Mouse (Mus musculus): ENCODE data around the gene Plekhg1. TPM values are rescaled to one million over a fixed set of nuclear protein-coding genes. Genes with fewer than 3 reads are reported as not detected.

The Plekhg1 gene
- polyA plus RNA-seq, 1 experiment from 2014 or later = 12.4 TPM

DNA sequence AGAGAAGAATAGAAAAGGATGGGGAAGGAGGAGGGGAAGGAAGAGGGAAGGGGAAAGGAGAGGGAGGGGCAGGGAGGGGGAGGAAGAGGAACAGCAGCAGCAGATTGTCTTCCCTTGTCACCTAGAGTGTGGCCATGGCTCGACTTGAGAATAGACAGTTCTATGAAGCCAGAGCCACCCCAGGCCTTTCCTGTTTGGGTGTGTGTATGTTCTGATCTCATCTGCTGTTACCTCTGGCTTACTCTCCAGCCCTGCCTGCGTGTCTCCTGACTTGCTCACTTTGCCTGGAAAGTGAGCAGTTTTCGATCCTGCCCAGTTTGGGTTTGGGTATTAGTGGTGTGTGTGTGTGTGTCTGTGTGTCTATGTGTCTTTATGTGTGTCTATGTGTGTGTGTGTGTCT, 23.0 kb downstream of the Plekhg1 start:
- no peak overlapping the region for H3K4me3 ChIP-seq (ENCODE audit: low read depth, low read length)
- no peak overlapping the region for H3K4me2 ChIP-seq
- ATAC-seq (ENCODE audit: insufficient read depth) = no peak
- H3K9ac ChIP-seq = no peak overlapping the region
- H3K9me3 ChIP-seq (ENCODE audit: low read depth, low read length) = no peaks in the 10 kb centered on the region
- peak; percentile 29 for DNase-seq
- H3K4me1 ChIP-seq (ENCODE audit: insufficient read depth) = no peaks in the 10 kb centered on the region
- H3K36me3 ChIP-seq (ENCODE audit: insufficient read depth) = no peaks in the 10 kb centered on the region
- no peaks in the 10 kb centered on the region for H3K27me3 ChIP-seq (ENCODE audit: insufficient read depth, low read length)
- no peak overlapping the region for H3K27ac ChIP-seq (ENCODE audit: low read depth)
- TF ChIP-seq CTCF (IDR thresholded peaks at IDR 0.05; ENCODE audit: low read depth) = no peak
- WGBS = 53% methylated on average over 3 of the region's 3 CpGs

DNA sequence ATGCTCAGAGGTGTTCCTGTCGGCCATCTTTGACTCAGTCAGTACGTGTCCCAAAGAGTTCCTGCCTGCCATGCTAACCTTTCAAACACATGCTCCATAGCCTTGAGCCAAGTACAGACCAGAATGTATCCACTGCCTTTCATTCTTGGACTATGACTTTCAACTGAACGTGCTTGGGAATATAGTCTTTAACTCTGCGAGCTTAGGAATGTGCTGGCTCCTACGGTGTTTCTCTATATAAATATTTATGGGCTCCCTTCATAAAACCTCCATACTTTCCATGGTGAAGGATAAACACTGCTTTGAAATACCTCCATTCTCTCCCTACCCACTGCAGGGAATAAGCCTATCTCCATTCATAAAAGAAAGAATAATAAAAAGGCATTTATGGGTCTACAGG, 29.0 kb downstream of the Plekhg1 start:
- no peaks in the 10 kb centered on the region for H3K27me3 ChIP-seq (ENCODE audit: insufficient read depth, low read length)
- no peak for TF ChIP-seq CTCF (IDR thresholded peaks at IDR 0.05; ENCODE audit: low read depth)
- no peaks in the 10 kb centered on the region for H3K9me3 ChIP-seq (ENCODE audit: low read depth, low read length)
- no peaks in the 10 kb centered on the region for H3K36me3 ChIP-seq (ENCODE audit: insufficient read depth)
- no peak for ATAC-seq (ENCODE audit: insufficient read depth)
- no peak overlapping the region for H3K27ac ChIP-seq (ENCODE audit: low read depth)
- no peak overlapping the region for H3K4me2 ChIP-seq
- DNase-seq = peak; percentile 5
- H3K4me1 ChIP-seq (ENCODE audit: insufficient read depth) = 0 out of 2 replicates have a peak, but pooled peaks cover 1% of the 10 kb centered on the region
- WGBS = 55% methylated on average over 5 of the region's 5 CpGs
- no peak overlapping the region for H3K9ac ChIP-seq
- H3K4me3 ChIP-seq (ENCODE audit: low read depth, low read length) = no peak overlapping the region

DNA sequence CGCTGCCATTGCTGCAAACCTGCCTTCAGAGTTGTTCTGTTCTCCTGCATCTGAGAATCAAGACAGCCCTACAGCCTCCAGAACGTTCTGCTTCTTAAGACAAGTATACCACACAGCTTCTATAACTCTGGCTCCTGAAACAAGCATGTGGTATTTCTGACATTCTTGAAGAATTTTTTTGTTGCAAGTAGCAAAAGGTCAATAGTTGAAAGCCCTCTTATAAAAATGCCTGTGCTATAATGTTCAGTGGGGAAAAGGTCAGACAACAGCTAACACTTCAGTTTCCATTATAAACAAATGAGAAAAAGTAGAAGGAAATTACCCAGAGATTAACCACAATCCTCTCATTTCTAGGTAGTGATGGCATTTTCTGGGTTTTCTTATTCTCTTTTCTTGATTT, 34.2 kb downstream of the Plekhg1 start:
- WGBS = 55% methylated on average over 2 of the region's 2 CpGs
- Histone ChIP-seq H3K27ac (ENCODE audit: low read depth) (no peak overlapping the region), H3K4me1 (ENCODE audit: insufficient read depth) (0 out of 2 replicates have a peak, but pooled peaks cover 3% of the 10 kb centered on the region), H3K9ac (no peak overlapping the region), H3K4me2 (no peak overlapping the region), H3K9me3 (ENCODE audit: low read depth, low read length) (no peaks in the 10 kb centered on the region), H3K4me3 (ENCODE audit: low read depth, low read length) (no peak overlapping the region), H3K36me3 (ENCODE audit: insufficient read depth) (no peaks in the 10 kb centered on the region), H3K27me3 (ENCODE audit: insufficient read depth, low read length) (no peaks in the 10 kb centered on the region)
- no peak for TF ChIP-seq CTCF (IDR thresholded peaks at IDR 0.05; ENCODE audit: low read depth)
- ATAC-seq (ENCODE audit: insufficient read depth) (no peak), DNase-seq (no peak)

DNA sequence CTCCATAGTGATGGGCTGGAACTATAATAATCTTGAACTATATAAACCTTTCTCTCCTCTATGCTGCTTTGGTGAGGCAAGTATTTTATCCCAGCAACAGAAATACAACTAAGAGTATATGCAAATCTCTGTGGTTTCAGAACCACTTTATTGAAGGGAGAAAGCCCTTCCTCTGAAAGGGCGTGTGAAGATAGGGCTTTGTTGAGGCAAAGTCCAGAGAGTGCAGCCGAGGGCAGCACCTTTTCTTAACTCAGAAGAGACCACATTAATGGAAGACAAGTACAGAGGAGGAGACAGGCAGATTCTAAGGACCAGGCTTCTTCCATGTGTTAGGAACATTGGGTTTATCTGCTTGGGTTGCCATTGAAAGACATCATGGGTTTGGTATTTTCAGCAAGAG, 36.6 kb downstream of the Plekhg1 start:
- no peak for DNase-seq

DNA sequence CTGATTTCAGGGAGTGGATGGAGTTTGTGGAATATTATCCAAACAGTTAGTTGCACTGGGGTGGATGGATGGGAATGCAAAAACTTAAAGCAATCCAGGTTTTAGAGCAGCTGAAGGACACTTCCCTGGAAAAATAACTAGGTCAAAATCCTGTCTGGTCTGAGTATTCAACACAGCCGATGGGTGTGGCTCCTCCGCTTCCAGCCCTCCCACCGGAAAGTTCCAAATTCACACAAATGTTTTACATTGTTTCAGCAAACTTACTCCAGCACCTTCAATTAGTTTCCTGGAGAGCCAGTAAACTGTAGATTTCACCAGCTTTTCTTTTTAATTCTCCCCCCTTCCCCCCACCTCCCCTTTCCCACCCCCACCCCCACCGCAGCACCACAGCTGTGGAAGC, 45.2 kb downstream of the Plekhg1 start:
- no peak for TF ChIP-seq CTCF (IDR thresholded peaks at IDR 0.05; ENCODE audit: low read depth)
- Histone ChIP-seq H3K4me1 (ENCODE audit: insufficient read depth) (no peaks in the 10 kb centered on the region), H3K4me2 (no peak overlapping the region), H3K27ac (ENCODE audit: low read depth) (no peak overlapping the region), H3K4me3 (ENCODE audit: low read depth, low read length) (no peak overlapping the region), H3K9ac (no peak overlapping the region), H3K9me3 (ENCODE audit: low read depth, low read length) (no peaks in the 10 kb centered on the region), H3K27me3 (ENCODE audit: insufficient read depth, low read length) (no peaks in the 10 kb centered on the region), H3K36me3 (ENCODE audit: insufficient read depth) (no peaks in the 10 kb centered on the region)
- DNase-seq (no peak), ATAC-seq (ENCODE audit: insufficient read depth) (no peak)
- 78% methylated on average over 4 of the region's 4 CpGs for WGBS

More for the DNA sequence above, 36.6 kb downstream of the Plekhg1 start:
- no peak for ATAC-seq (ENCODE audit: insufficient read depth)
- Histone ChIP-seq H3K4me3 (ENCODE audit: low read depth, low read length) (no peak overlapping the region), H3K4me2 (no peak overlapping the region), H3K9me3 (ENCODE audit: low read depth, low read length) (no peaks in the 10 kb centered on the region), H3K27me3 (ENCODE audit: insufficient read depth, low read length) (no peaks in the 10 kb centered on the region), H3K9ac (no peak overlapping the region), H3K36me3 (ENCODE audit: insufficient read depth) (no peaks in the 10 kb centered on the region), H3K27ac (ENCODE audit: low read depth) (no peak overlapping the region), H3K4me1 (ENCODE audit: insufficient read depth) (0 out of 2 replicates have a peak, but pooled peaks cover 3% of the 10 kb centered on the region)
- 84% methylated on average over 2 of the region's 2 CpGs for WGBS
- no peak for TF ChIP-seq CTCF (IDR thresholded peaks at IDR 0.05; ENCODE audit: low read depth)

DNA sequence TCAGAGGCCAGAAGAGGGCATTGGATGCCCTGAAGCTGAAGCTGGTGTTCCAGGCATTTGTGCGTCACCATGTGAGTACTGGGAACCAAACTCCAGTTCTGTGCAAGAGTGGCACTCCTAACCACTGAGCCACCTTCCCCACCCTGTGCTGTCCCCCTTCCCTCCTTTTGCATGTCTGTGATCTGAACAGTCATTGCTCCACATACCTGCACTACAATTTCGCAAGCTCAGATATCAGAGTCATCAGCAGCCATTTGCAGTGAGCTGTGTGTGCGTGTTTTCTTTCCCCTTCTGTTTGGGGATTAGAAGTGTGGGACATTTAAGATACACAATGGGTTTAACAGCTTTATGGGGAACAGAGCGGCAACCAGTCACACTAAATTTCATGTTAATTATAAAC, 46.4 kb downstream of the Plekhg1 start:
- ATAC-seq (ENCODE audit: insufficient read depth) (no peak), DNase-seq (no peak)
- Histone ChIP-seq H3K27ac (ENCODE audit: low read depth) (no peak overlapping the region), H3K4me2 (no peak overlapping the region), H3K4me1 (ENCODE audit: insufficient read depth) (no peaks in the 10 kb centered on the region), H3K36me3 (ENCODE audit: insufficient read depth) (no peaks in the 10 kb centered on the region), H3K27me3 (ENCODE audit: insufficient read depth, low read length) (no peaks in the 10 kb centered on the region), H3K4me3 (ENCODE audit: low read depth, low read length) (no peak overlapping the region), H3K9me3 (ENCODE audit: low read depth, low read length) (no peaks in the 10 kb centered on the region), H3K9ac (no peak overlapping the region)
- 77% methylated on average over 4 of the region's 4 CpGs for WGBS
- TF ChIP-seq CTCF (IDR thresholded peaks at IDR 0.05; ENCODE audit: low read depth) = no peak

DNA sequence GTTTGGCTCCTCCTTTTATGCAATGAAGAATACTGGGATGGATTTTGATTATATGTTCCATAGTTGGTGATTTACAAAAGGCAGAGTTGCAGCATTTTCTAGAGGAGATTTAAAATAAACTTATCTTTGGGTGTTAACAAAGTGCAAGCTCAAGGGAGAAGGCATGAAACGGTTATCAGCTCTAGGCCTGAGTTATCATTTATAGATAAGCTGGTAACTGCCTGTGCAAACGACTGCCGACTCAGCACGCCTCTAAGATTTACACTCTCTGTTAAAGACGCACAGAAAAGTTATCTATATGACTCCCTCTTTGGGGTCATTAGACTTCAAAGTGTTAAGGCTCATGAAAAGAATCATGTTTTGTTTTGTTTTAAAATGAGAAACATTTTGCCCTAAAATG, 46.8 kb downstream of the Plekhg1 start:
- TF ChIP-seq CTCF (IDR thresholded peaks at IDR 0.05; ENCODE audit: low read depth) = no peak
- no peak for DNase-seq
- Histone ChIP-seq H3K9ac (no peak overlapping the region), H3K4me1 (ENCODE audit: insufficient read depth) (no peaks in the 10 kb centered on the region), H3K36me3 (ENCODE audit: insufficient read depth) (no peaks in the 10 kb centered on the region), H3K27ac (ENCODE audit: low read depth) (no peak overlapping the region), H3K4me2 (no peak overlapping the region), H3K27me3 (ENCODE audit: insufficient read depth, low read length) (no peaks in the 10 kb centered on the region), H3K9me3 (ENCODE audit: low read depth, low read length) (no peaks in the 10 kb centered on the region), H3K4me3 (ENCODE audit: low read depth, low read length) (no peak overlapping the region)
- WGBS = 19% methylated on average over 5 of the region's 5 CpGs
- no peak for ATAC-seq (ENCODE audit: insufficient read depth)

DNA sequence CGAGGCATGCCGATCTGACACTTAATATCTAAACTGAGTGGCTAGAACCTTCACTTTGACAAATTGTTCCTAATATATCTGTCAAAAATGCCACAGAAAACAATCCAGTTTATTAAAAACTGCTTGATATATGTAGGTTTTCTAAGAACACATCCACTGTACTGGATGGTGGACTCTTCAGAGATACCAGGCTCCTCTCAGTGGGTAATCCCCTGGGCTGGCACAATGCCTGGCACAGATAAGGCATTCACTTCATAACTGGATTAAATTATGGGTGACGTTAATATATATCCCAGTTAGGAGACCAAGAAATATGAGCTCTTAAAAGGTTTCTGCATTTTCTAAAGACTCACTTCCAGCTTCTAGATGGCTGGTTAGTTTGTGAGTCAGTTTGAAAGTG, 53.7 kb downstream of the Plekhg1 start:
- no peak overlapping the region for H3K9ac ChIP-seq
- 49% methylated on average over 3 of the region's 3 CpGs for WGBS
- no peak for DNase-seq
- no peak for ATAC-seq (ENCODE audit: insufficient read depth)
- no peak overlapping the region for H3K27ac ChIP-seq (ENCODE audit: low read depth)
- no peak for TF ChIP-seq CTCF (IDR thresholded peaks at IDR 0.05; ENCODE audit: low read depth)
- H3K4me1 ChIP-seq (ENCODE audit: insufficient read depth) = no peaks in the 10 kb centered on the region
- H3K9me3 ChIP-seq (ENCODE audit: low read depth, low read length) = no peaks in the 10 kb centered on the region
- no peak overlapping the region for H3K4me2 ChIP-seq
- H3K27me3 ChIP-seq (ENCODE audit: insufficient read depth, low read length) = no peaks in the 10 kb centered on the region
- no peaks in the 10 kb centered on the region for H3K36me3 ChIP-seq (ENCODE audit: insufficient read depth)
- no peak overlapping the region for H3K4me3 ChIP-seq (ENCODE audit: low read depth, low read length)

Data from lung, embryonic 14.5 days (tissue).